Mouse (Mus musculus) erythroid progenitor cell, adult 5-6 weeks (primary cell): ENCODE results near the gene Cnot1. TPM values are rescaled to one million over a fixed set of nuclear protein-coding genes. Genes with fewer than 3 reads are reported as not detected.
A peak's percentile ranks its signal among the peaks of the same experiment; 100 is the strongest.

Source experiments
- ATAC-seq: replicated peaks from 2 replicates; pipeline ENCODE4 v1.8.0; 2016; ENCODE audit warnings: moderate number of reproducible peaks, mild to moderate bottlenecking, moderate TSS enrichment, inconsistent platforms; ENCODE audit not compliant: poor library complexity, low FRiP score, severe bottlenecking
- total RNA-seq, 2 experiments: library from RNA; stranded (forward) in 1 of 2; stranded (reverse) in 1 of 2; fragments of 150-400 nt in 1 of 2; fragments of 186-747, 209-891 nt in 1 of 2; gene quantifications; 2 replicates each; pipeline versions ENCODE4 v1.2.3 to v1.2.4; 2015 to 2017; ENCODE audit warnings: low replicate concordance in 2 of 2

Gene Cnot1
- total RNA-seq, 2 experiments from 2014 or later = 224 to 228 TPM

- no peak for ATAC-seq
Measured at GRCm38 (mm10) chr8:95751924-95752323, 55.3 kb downstream of the Cnot1 start.

- ATAC-seq = no peak
Measured at GRCm38 (mm10) chr8:95748028-95748427, 59.2 kb downstream of the Cnot1 start.

GRCm38 (mm10) chr8:95741732-95742131 lies 65.5 kb downstream of the Cnot1 start:
- ATAC-seq = no peak

- ATAC-seq = no peak
Measured at GRCm38 (mm10) chr8:95738596-95738995, 68.7 kb downstream of the Cnot1 start.

- ATAC-seq = no peak
Measured at GRCm38 (mm10) chr8:95727625-95728024, 79.6 kb downstream of the Cnot1 start.

- ATAC-seq = no peak
Measured at GRCm38 (mm10) chr8:95716546-95717335, 90.5 kb downstream of the Cnot1 start.

- peak; percentile 86 for ATAC-seq
Measured at GRCm38 (mm10) chr8:95715676-95716531, 91.4 kb downstream of the Cnot1 start, which contains the start of gene Setd6. TSS of gene Setd6 (plus strand) at chr8:95715881.

- ATAC-seq = no peak
Measured at GRCm38 (mm10) chr8:95714837-95715413, 92.3 kb downstream of the Cnot1 start.

- no peak for ATAC-seq
Measured at GRCm38 (mm10) chr8:95714367-95714766, 92.9 kb downstream of the Cnot1 start.

- peak; percentile 69 for ATAC-seq
Measured at GRCm38 (mm10) chr8:95713100-95714010, 93.9 kb downstream of the Cnot1 start.

GRCm38 (mm10) chr8:95712395-95712794 lies 94.9 kb downstream of the Cnot1 start:
- ATAC-seq = no peak

GRCm38 (mm10) chr8:95711029-95711428 lies 96.2 kb downstream of the Cnot1 start:
- no peak for ATAC-seq

- no peak for ATAC-seq
Measured at GRCm38 (mm10) chr8:95709579-95709978, 97.7 kb downstream of the Cnot1 start.

- ATAC-seq = no peak
Measured at GRCm38 (mm10) chr8:95704538-95704937, 102.7 kb downstream of the Cnot1 start.

GRCm38 (mm10) chr8:95703461-95704260 lies 103.6 kb downstream of the Cnot1 start:
- ATAC-seq = no peak

GRCm38 (mm10) chr8:95702480-95703446 lies 104.5 kb downstream of the Cnot1 start:
- ATAC-seq = no peak

- no peak for ATAC-seq
Measured at GRCm38 (mm10) chr8:95701809-95702208, 105.5 kb downstream of the Cnot1 start.

GRCm38 (mm10) chr8:95700282-95700681 lies 107.0 kb downstream of the Cnot1 start:
- no peak for ATAC-seq
